Mouse (Mus musculus) midbrain, embryonic 16.5 days (tissue): ENCODE data around the gene Olfr391-ps. TPM values are rescaled to one million over a fixed set of nuclear protein-coding genes. Genes with fewer than 3 reads are reported as not detected.

ENCODE experiments used
- ATAC-seq: fragments of 200-750 bp; cut with Nextera tagmentation; 2 replicates; pipeline ENCODE4 v1.8.0; 2017; ENCODE audit warnings: moderate TSS enrichment
- H3K27ac ChIP-seq: fragments of 300-500 bp; sonication (generic); 2 replicates; pipeline ENCODE4 v1.5.1; 2014; ENCODE audit warnings: mild to moderate bottlenecking, low read length, mixed read lengths
- H3K27me3 ChIP-seq: fragments of 300-500 bp; sonication (generic); 2 replicates; pipeline ENCODE4 v1.6.1; 2014; ENCODE audit warnings: low read depth, low read length, mixed read lengths; ENCODE audit not compliant: control insufficient read depth, insufficient read depth
- H3K36me3 ChIP-seq: fragments of 300-500 bp; sonication (generic); 2 replicates; pipeline ENCODE4 v1.6.1; 2014; ENCODE audit warnings: mild to moderate bottlenecking, low read length, moderate library complexity, mixed read lengths; ENCODE audit not compliant: control insufficient read depth, insufficient read depth
- H3K4me1 ChIP-seq: fragments of 300-500 bp; sonication (generic); 2 replicates; pipeline ENCODE4 v1.6.1; 2014; ENCODE audit warnings: mild to moderate bottlenecking, low read length, mixed read lengths; ENCODE audit not compliant: control insufficient read depth, insufficient read depth
- H3K4me2 ChIP-seq: fragments of 300-500 bp; sonication (generic); 2 replicates; pipeline ENCODE4 v1.6.1; 2014; ENCODE audit warnings: mild to moderate bottlenecking, low read length, mixed read lengths
- H3K4me3 ChIP-seq: fragments of 300-500 bp; sonication (generic); 2 replicates; pipeline ENCODE4 v1.5.1; 2014; ENCODE audit warnings: low read depth, mild to moderate bottlenecking, low read length, moderate library complexity, mixed read lengths
- H3K9ac ChIP-seq: fragments of 300-500 bp; sonication (generic); 2 replicates; pipeline ENCODE4 v1.6.1; 2014; ENCODE audit warnings: low read depth, low read length, mixed read lengths
- H3K9me3 ChIP-seq: fragments of 300-500 bp; sonication (generic); replicated peaks from 2 replicates; pipeline ENCODE4 v1.6.1; 2014; ENCODE audit warnings: mild to moderate bottlenecking, low read length, mixed read lengths; ENCODE audit not compliant: control insufficient read depth, poor library complexity, severe bottlenecking
- WGBS: fragments of 180-500 bp; shearing (Covaris S2); extraction: QIAGEN DNeasy Blood & Tissue Kit; methylation state at CpG from one replicate; pipeline ENCODE4 v1.1.7; 2014; 5-methylcytosine and 5-hydroxymethylcytosine counted together
- polyA plus RNA-seq: library from polyadenylated mRNA; unstranded; fragments of >200 nt; fragmentation: Nextera tagmentation; extraction: Ambion mirVana; gene quantifications from 2 replicates; pipeline ENCODE4 v1.2.1, GENCODE M21; 2015

Olfr391-ps gene
- polyA plus RNA-seq, result not detected in 2 replicates

DNA sequence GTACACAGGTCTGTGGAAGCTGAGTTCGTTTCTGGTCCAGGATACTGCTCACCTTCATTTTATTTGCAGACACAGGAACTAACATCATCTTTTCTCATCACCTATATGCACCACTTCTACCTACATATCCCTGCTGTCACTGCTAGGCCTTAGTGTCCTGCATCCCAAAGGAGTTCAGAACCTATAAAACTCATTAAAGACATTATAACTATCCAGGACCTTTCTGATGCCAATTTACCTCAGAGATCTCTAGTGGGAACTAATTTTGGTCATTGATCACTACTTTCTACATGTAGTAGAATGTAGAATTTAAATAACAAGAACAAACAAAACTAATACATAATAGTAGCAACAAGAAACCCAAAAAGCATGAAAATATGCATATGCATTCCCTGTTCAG lies at the start of gene Olfr391-ps:
Olfr391-ps (minus strand) TSS at position 101 of the 400 bp plus-strand sequence.
- 26% methylated on average over 1 of the region's 1 CpGs for WGBS
- no peak within 1 kb of the TSS for H3K27ac ChIP-seq
- no peaks in the 10 kb centered on the region for H3K4me1 ChIP-seq
- peaks cover 9% of the 10 kb centered on the region for H3K9me3 ChIP-seq
- no peak within 1 kb of the TSS for H3K4me2 ChIP-seq
- H3K4me3 ChIP-seq, result no peak within 1 kb of the TSS
- no peak within 1 kb of the TSS for H3K9ac ChIP-seq
- H3K36me3 ChIP-seq, result no peaks in the 10 kb centered on the region
- H3K27me3 ChIP-seq, result no peaks in the 10 kb centered on the region
- no peak for ATAC-seq

DNA sequence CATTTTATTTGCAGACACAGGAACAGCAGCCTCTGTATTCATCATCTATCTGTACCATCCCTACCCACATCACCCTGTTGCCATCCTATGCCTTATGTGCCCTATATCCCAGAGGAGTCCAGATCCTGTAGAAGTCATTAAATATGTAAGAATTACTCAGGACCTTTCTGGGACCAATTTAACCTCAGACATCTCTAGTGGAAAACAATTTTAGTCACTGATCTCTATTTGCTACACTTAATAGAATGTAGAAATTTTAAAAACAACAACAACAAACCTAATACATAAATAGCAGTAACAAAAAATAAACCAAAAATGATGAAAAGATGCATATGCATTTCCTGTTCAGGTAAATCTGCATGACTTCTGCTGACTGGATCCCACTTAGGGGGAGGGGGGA lies 48.5 kb upstream of the Olfr391-ps start, which contains the start of gene Olfr393:
Olfr393 (minus strand) TSS at position 101 of the 400 bp plus-strand sequence.
- Histone ChIP-seq H3K9ac (no peak within 1 kb of the TSS), H3K27me3 (no peaks in the 10 kb centered on the region), H3K4me2 (no peak within 1 kb of the TSS), H3K4me3 (no peak within 1 kb of the TSS), H3K4me1 (no peaks in the 10 kb centered on the region), H3K27ac (no peak within 1 kb of the TSS), H3K36me3 (no peaks in the 10 kb centered on the region), H3K9me3 (peaks cover 8% of the 10 kb centered on the region; the same call in 1 of the 2 replicates)
- no peak for ATAC-seq

DNA sequence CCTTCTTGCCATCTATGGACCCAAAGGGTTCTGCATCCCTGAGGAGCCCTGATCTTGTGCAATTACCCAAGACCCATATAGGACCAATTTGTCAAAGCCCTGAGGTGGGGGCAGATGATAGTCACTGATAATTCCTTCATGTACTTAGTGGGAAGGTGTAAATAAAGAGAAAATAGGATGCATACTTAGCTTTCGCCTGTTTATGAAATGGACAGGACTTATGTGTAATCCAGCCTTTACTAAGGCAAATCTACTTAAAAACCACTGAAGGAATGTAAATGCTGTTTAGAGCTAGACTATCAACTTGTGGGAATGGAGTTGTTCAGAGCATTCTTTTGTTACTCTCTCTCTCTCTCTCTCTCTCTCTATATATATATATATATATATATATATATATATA lies 14.1 kb upstream of the Olfr391-ps start, which contains the start of gene Olfr392:
Olfr392 (minus strand) TSS at position 101 of the 400 bp plus-strand sequence.
- WGBS, result 100% methylated on average over 1 of the region's 1 CpGs
- H3K27me3 ChIP-seq, result no peaks in the 10 kb centered on the region
- H3K27ac ChIP-seq, result no peak within 1 kb of the TSS
- H3K9me3 ChIP-seq, result peaks cover 3% of the 10 kb centered on the region; the same call in 1 of the 2 replicates
- H3K9ac ChIP-seq, result no peak within 1 kb of the TSS
- H3K36me3 ChIP-seq, result no peaks in the 10 kb centered on the region
- ATAC-seq, result no peak
- H3K4me1 ChIP-seq, result no peaks in the 10 kb centered on the region
- no peak within 1 kb of the TSS for H3K4me3 ChIP-seq
- H3K4me2 ChIP-seq, result no peak within 1 kb of the TSS

DNA sequence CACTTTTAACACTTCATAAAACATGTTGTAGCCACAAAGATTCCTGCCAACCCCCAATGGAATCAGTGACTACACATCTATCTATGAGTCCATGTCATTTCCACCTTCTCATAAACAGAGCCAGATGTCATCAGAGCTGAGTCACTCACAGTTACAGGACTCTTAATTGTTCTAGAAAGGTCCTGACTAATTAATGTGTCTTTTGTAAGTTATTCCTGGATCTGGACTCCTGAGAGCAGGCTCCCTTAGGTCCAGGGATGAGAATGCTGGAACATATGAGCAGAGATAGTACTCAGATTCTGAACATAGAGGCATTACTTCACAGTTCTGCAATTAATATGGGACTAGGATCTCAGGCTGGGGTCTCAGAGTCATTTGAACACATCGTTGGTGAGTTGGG lies 20.2 kb downstream of the Olfr391-ps start, which contains the start of gene Olfr390:
Olfr390 (plus strand) TSS at position 301 of the 400 bp plus-strand sequence.
- H3K9ac ChIP-seq, result no peak within 1 kb of the TSS
- no peak within 1 kb of the TSS for H3K4me3 ChIP-seq
- H3K4me1 ChIP-seq, result no peaks in the 10 kb centered on the region
- H3K9me3 ChIP-seq, result peaks cover 4% of the 10 kb centered on the region; the same call in 1 of the 2 replicates
- 67% methylated on average over 1 of the region's 1 CpGs for WGBS
- no peaks in the 10 kb centered on the region for H3K36me3 ChIP-seq
- no peak for ATAC-seq
- no peak within 1 kb of the TSS for H3K27ac ChIP-seq
- H3K4me2 ChIP-seq, result no peak within 1 kb of the TSS
- H3K27me3 ChIP-seq, result no peaks in the 10 kb centered on the region

DNA sequence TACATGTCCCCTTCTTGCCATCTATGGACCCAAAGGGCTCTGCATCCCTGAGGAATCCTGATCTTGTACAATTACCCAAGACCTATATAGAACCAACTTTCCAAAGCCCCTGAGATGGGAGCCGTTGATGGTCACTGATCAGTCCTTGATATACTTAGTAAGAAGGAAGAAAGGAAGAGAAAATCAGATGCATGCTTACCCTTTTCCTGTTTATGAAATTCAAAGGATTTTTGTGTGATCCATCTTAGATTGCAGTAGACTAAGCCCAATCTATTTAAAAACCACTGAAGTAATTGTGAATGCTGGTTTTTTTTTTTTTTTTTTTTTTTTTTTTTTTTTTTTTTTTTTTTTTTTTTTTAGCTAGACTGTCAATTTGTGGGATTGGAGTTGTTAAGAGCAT lies 22.2 kb downstream of the Olfr391-ps start, which contains the start of gene Olfr389:
Olfr389 (minus strand) TSS at position 101 of the 400 bp plus-strand sequence.
- ATAC-seq, result no peak
- WGBS, result 90% methylated on average over 1 of the region's 1 CpGs

DNA sequence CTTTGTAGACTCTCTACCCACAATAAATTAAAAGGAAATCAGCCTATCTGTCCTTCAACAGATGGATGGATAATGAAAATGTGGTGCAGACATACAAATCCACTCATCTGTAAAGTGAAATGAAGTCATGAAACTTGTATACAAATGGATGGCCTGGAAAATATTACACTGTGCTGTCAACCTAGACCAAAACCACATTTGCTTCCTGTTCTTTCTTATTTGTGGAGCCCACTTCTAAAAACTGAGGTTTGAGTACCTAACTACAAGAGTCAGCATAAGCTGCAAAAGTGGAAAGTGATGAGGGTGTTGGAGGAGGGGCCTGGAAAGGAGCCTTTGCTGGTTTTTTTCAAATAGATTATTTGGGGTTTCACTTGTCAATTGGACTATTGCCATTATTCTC lies 43.7 kb downstream of the Olfr391-ps start:
- H3K4me1 ChIP-seq, result no peaks in the 10 kb centered on the region
- H3K27ac ChIP-seq, result no peak overlapping the region
- H3K4me3 ChIP-seq, result no peak overlapping the region
- no peak overlapping the region for H3K4me2 ChIP-seq
- no peak for ATAC-seq
- no peak overlapping the region for H3K9ac ChIP-seq
- H3K27me3 ChIP-seq, result no peaks in the 10 kb centered on the region
- no peaks in the 10 kb centered on the region for H3K36me3 ChIP-seq
- H3K9me3 ChIP-seq, result peaks cover 17% of the 10 kb centered on the region

More for the DNA sequence above, 22.2 kb downstream of the Olfr391-ps start, which contains the start of gene Olfr389:
- H3K4me3 ChIP-seq, result no peak within 1 kb of the TSS
- H3K9ac ChIP-seq, result no peak within 1 kb of the TSS
- H3K27me3 ChIP-seq, result no peaks in the 10 kb centered on the region
- no peak within 1 kb of the TSS for H3K4me2 ChIP-seq
- no peak within 1 kb of the TSS for H3K27ac ChIP-seq
- H3K4me1 ChIP-seq, result no peaks in the 10 kb centered on the region
- no peaks in the 10 kb centered on the region for H3K36me3 ChIP-seq
- 0 out of 2 replicates have a peak, but pooled peaks cover 4% of the 10 kb centered on the region for H3K9me3 ChIP-seq

Other genes with a start within 250 kb of the Olfr391-ps start
- not detected in 2 replicates for gene Olfr385, start 210.0 kb downstream of the Olfr391-ps start, polyA plus RNA-seq
- gene Olfr384, start 204.5 kb downstream of the Olfr391-ps start, polyA plus RNA-seq, result not detected in 2 replicates
- gene Zfp735, start 114.3 kb downstream of the Olfr391-ps start, polyA plus RNA-seq, result not detected in 2 replicates
- gene Olfr389, start 22.3 kb downstream of the Olfr391-ps start, polyA plus RNA-seq, result not detected in 2 replicates
- not detected in 2 replicates for gene Olfr390, start 20.1 kb downstream of the Olfr391-ps start, polyA plus RNA-seq
- not detected in 2 replicates for gene Olfr392, start 14.0 kb upstream of the Olfr391-ps start, polyA plus RNA-seq
- gene Olfr393, start 48.4 kb upstream of the Olfr391-ps start, polyA plus RNA-seq, result not detected in 2 replicates
- gene Olfr394, start 87.7 kb upstream of the Olfr391-ps start, polyA plus RNA-seq, result not detected in 2 replicates
- gene Olfr395, start 106.2 kb upstream of the Olfr391-ps start, polyA plus RNA-seq, result not detected in 2 replicates
- not detected in 2 replicates for gene Olfr23, start 133.6 kb upstream of the Olfr391-ps start, polyA plus RNA-seq
- not detected in 2 replicates for gene Olfr397, start 157.8 kb upstream of the Olfr391-ps start, polyA plus RNA-seq
- not detected in 2 replicates for gene Olfr398, start 187.4 kb upstream of the Olfr391-ps start, polyA plus RNA-seq